Mouse (Mus musculus) cerebellum, adult 11-12 months (tissue): ENCODE data around the gene Gm14085.

Experiments used
- DNase-seq: peaks from one replicate; pipeline ENCODE4 v3.0.0; 2022

Gene Gm14085

GRCm38 (mm10) chr2:122562251-122562650 lies 77.5 kb downstream of the Gm14085 start:
- DNase-seq, result no peak

- DNase-seq, result peak; percentile 10
Measured at GRCm38 (mm10) chr2:122569439-122569838, 84.7 kb downstream of the Gm14085 start.

- no peak for DNase-seq
Measured at GRCm38 (mm10) chr2:122570430-122570829, 85.7 kb downstream of the Gm14085 start.

- DNase-seq, result peak; percentile 9
Measured at GRCm38 (mm10) chr2:122571326-122571725, 86.6 kb downstream of the Gm14085 start.

GRCm38 (mm10) chr2:122572438-122572837 lies 87.7 kb downstream of the Gm14085 start:
- no peak for DNase-seq

GRCm38 (mm10) chr2:122575470-122575869 lies 90.7 kb downstream of the Gm14085 start:
- peak; percentile 9 for DNase-seq

GRCm38 (mm10) chr2:122576295-122576694 lies 91.6 kb downstream of the Gm14085 start:
- no peak for DNase-seq

GRCm38 (mm10) chr2:122577316-122577715 lies 92.6 kb downstream of the Gm14085 start:
- DNase-seq, result no peak
